Mouse (Mus musculus): Measurements from ENCODE around the gene Sntb2.
"Not testable (repeated sequence)": the region's sequence is repeated elsewhere in the genome, so short reads cannot be mapped to it uniquely, and the experiment has no call there.

Sntb2 gene

GRCm38 (mm10) chr8:106935324-106935869 is at the start of gene Sntb2:
Sntb2 (plus strand) TSS chr8:106935750.
- peak; percentile 91 for DNase-seq

GRCm38 (mm10) chr8:106887336-106888189 is 48.0 kb upstream of the Sntb2 start:
- peak; percentile 87 for DNase-seq

DNA sequence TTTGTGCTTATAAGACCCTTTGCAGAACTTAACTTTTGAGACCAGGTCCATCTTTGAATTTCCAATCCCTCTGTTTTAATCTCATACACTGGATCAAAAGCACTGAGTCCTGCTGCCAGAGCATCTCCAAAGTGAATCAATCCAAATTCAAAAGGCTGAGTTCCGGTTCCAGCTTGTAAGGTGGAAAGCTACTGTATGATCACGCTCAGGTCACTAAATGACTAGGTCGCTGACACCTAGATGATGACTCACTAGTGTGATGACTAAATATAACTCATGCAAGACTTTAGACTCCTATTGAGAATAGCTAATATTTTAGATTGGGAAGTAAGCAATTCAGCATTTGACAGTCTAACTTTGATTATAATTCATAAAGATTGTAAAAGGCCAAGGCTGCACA is 46.7 kb upstream of the Sntb2 start:
- no peak for DNase-seq

DNA sequence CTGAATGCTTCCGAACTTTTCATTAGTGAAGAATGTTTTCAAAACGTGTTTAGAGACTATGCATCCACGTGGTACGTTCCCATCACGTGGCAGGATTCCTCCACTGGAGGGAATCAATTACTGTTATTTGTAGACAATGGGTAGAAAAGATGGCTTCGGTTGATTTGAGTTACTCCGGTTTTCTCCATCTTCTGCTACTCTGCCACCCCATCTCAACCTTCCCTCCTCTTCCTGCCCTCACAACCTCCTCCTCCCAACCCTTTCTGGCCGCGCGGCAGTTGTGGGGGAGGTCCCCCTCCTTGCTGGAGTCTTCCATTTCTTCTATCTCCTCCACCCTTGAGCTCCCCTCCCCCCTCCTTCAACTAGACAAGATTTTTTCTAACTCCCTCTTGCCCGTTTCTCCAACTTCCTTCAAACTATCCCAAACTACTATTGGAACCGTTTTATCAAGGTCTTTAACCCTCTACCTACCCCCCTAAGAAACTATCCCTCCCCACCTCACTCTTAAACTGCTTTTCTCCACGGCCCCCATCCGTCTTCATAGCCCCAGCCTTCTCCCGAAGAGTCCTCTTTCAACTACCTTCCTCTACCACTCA is 43.2 kb upstream of the Sntb2 start:
- no peak for DNase-seq

DNA sequence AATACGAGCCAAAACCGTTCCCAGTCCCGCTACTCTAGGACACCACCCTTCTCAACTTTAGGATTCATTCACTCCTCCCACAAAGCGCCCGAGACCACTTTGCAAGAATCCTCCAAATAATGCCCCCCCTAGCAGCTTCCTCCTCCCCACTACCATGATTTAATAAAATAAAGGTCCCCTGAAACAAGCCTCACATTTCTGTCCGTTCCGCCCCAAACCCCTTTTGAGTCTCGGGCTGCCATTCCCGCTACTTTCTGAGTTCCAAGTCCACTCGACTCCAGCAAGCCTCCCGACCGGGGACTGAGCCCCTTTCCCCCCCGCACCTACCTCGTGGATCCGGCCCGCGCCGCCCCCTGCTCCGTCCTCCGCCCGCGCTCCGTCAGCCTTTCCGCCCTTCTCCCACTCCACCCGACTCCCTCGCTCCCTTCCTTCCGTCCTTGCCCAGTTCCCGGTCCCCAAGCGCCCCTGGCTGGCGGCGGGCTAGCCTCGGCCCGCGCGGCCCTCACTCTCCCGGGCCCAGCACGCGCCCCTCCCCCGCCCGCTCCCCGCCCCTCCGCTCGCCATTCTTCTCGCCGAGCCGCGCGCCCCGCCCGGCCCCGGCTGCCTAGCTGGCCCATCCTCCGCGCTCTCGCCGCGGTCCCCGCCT is 42.6 kb upstream of the Sntb2 start:
- DNase-seq = peak; percentile 60

DNA sequence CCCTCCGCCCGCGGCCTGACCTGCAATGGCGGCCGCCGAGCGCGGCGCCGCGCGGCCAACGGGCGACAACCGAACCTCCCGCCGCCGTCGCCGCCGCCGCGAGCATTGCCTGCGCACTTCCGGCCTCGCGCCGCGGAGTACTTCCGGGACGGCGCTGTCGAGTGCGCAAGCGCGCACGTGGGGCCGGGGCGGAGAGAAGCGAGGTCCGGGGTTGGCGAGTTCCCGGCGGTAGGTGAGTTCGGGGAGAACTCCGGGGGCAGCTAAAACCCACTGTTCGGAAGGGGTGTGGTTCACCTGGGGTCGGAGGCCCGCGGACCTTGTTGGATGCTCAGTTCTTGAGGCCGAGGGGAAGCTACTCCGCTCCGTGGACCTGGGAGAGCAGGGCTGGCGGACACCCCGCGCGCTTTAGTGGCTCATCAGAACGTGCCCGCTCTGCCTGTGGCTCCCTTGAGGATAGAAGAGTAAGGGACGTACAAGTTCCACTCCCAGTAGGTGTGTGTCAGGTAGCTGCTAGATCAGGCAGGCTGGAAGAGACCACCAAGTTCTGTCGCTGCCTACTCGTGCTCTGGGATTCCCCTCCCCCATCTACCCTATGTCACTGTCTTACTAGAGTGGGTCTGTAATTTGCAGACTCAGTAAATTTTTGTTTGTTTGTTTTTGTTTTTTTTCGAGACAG is 41.9 kb upstream of the Sntb2 start, which contains the start of gene Utp4:
Gene Utp4, plus strand, starts transcription at position 156 of the 676 bp plus-strand sequence.
- peak; percentile 83 for DNase-seq

GRCm38 (mm10) chr8:106899473-106899872 is 36.1 kb upstream of the Sntb2 start:
- no peak for DNase-seq

GRCm38 (mm10) chr8:106905727-106906480 is 29.6 kb upstream of the Sntb2 start:
- peak; percentile 57 for DNase-seq

- DNase-seq = no peak
These were observed 28.9 kb upstream of the Sntb2 start for GRCm38 (mm10) chr8:106906635-106907034.

DNA sequence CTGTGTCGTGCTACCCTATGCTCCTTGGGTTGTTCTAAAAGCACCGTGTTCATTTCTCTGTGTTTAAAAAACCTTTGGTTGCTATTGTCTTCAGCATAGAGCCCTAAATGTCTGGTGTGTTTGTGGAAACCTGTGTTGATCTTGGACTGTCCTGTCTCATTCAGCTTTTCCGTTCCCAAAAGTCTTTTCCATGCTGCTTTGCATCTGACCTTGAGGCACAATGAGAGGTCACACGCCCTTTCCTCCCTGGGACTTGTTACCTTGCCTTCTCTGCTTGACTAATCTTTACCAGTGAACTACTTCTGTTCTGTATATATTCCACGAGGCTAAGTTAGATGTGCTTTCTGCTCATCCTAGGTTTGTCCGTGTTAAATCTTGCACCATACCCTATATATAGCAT is 28.1 kb upstream of the Sntb2 start:
- no peak for DNase-seq

GRCm38 (mm10) chr8:106908291-106908690 is 27.3 kb upstream of the Sntb2 start:
- no peak for DNase-seq

DNA sequence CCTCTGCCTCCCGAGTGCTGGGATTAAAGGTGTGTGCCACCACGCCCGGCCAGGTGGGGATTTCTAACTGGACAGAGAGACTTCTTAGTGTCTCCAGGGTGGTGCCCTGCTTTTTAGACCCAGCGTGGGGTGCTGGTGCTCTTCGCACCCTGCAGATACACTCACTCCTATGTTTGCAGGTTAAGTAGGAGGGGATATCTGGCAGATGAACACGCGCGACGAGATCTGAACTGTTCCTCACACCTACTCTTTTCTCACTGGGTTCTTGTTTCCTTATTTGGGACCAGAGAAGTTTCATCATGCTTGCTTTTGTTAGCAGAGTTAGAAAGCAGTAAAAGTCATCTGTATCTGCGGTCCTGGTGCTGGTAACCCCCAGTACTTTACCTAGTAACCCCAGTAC is 21.9 kb upstream of the Sntb2 start:
- no peak for DNase-seq

- no peak for DNase-seq
These were observed 15.7 kb upstream of the Sntb2 start for GRCm38 (mm10) chr8:106919721-106920394.

GRCm38 (mm10) chr8:106920395-106920741 is 15.2 kb upstream of the Sntb2 start:
- no peak for DNase-seq

GRCm38 (mm10) chr8:106924057-106924456 is 11.5 kb upstream of the Sntb2 start:
- DNase-seq = no peak

DNA sequence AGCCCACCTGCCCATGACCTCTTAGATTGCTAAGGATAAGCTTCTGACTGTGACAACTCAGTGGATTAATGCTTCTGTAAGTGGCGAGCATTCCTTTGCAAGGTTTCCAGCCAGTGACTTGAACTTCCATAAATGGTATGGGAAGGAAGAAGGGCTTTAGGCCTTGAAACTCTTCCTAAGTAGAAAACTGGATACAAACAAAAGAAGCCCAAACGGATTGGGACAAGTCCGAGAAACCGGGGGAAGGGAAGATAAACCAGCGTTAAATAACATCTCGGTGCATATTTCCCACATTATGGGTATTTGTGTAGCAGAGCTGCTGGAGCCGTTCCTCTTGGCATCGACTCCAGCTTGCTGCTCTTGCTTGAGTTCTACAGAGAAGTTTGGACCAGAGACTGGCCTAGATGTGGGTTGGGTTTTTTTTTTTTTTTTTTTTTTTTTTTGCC is 10.6 kb upstream of the Sntb2 start:
- no peak for DNase-seq

GRCm38 (mm10) chr8:106925446-106925845 is 10.1 kb upstream of the Sntb2 start:
- no peak for DNase-seq

- no peak for DNase-seq
These were observed 8.3 kb upstream of the Sntb2 start for GRCm38 (mm10) chr8:106927247-106927646.

DNA sequence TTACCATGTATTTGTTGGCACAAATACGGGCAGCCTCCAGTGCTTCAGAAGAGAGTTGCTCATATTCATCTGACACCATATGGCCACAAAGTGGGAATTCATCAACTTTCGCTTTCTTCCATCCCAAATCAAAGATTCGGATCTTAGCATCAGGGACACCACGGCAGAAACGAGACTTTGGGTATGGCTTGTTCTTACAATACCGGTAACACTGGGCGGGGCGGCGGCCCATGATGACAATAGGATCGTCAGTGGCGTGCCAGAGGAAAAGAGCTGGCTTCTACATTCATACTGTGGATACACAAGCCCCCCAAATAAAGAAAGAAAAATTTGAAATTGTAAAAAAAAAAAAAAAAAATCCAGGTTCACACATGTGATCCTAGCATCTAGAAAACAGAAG is 7.4 kb upstream of the Sntb2 start:
- not testable (repeated sequence) for DNase-seq

DNA sequence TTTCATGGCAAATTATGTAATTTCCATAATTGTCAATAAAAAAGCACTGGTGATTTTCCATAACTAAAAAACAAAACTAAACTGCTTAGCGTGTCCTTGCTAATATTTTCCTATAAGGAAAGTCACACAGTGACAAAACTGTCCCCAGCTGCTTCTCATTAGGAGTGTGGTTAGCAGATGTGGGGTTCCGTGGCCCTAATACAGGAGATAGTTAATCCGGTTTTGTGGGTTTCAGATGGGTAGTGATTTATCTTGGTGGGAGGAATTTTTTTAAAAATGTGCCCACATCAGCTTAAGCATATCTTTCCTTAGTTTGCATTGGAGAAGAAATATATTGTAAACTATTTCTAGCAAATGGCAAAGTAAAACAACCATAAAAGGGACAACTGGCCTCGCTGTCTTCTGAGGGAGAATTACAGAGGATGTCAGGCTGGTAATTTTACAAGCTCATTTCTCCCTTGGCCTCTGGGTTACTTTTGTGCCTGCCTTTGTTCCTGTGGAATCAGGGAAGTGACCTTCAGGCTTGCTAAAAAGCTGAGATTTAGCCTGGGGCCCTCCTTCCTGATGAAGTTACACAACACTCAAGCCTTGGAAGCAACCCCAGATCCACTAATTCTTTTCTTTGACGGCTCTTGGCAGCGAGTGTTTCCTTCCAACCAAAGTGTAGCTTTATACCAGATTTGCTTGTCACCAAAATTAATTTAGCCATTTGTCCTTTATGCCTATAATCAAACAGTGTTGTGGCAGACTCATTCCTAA is 6.2 kb upstream of the Sntb2 start:
- DNase-seq = no peak

DNA sequence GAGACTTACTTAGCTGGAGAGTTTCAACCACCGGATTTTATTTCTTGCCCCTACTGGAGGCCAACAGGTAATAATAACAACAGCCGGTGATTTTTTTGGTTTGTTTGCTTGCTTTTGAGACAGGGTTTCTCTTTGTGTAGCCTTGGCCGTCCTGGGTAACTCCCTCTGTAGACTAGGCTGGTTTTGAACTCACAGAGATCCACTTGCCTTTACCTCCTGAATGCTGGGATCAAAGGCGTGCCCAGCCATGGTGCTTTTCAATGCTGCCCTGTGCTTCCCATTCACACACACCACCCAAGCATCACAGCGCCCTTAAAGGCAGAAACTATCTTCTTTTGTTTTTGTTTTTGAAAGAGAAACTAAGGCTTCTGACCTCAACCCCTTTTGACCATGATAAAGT is 5.6 kb upstream of the Sntb2 start:
- no peak for DNase-seq
